Mouse (Mus musculus): ENCODE measurements around the gene Smarcal1.

DNA sequence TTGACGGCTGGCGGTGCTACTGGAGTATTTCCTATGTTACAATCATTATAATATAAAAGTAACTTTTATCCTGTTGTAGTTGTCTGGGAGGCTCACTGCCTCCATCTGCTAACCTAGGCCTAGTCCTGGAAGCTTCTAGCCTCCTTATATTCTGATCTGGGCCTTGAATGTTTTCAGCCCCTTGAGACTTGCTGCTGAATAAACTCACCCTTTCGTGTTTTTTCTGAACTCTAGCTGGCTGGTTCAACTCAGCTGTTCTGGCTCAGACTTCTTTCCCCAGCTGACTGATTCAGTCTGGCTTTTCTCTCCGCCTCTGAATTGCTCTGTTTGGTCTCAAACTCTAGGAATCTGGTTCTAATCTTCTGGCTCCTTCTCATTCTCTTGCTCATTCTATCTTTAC, 855 bp downstream of the Smarcal1 start:
- TF ChIP-seq GATA1 (IDR thresholded peaks at IDR 0.05; ENCODE audit: borderline replicate concordance, low read length) (no peak), FLI1 (IDR thresholded peaks at IDR 0.05; ENCODE audit: low read length) (no peak)
